Mouse (Mus musculus) CH12.LX (cell line): ENCODE results near the gene Col23a1.

ENCODE experiments used
- BHLHE40 ChIP-seq: IDR thresholded peaks from 2 replicates; pipeline ENCODE4 v1.6.1; 2011; ENCODE audit warnings: mild to moderate bottlenecking, low read depth, low read length, improper control_type of control experiment
- CHD1 ChIP-seq: IDR thresholded peaks from 2 replicates; pipeline ENCODE4 v1.6.1; 2012; ENCODE audit warnings: low read depth, low read length, improper control_type of control experiment, inconsistent platforms
- CTCF ChIP-seq, 2 experiments: IDR thresholded peaks in 1 of 2; conservative IDR thresholded peaks in 1 of 2; 2 replicates each; pipeline ENCODE4 v1.5.1; 2011 to 2012; ENCODE audit warnings: low read depth in 2 of 2, low read length in 2 of 2, improper control_type of control experiment in 1 of 2, inconsistent platforms in 1 of 2, mild to moderate bottlenecking in 1 of 2, moderate library complexity in 1 of 2
- E2F4 ChIP-seq: IDR thresholded peaks from 2 replicates; pipeline ENCODE4 v1.6.1; 2011; ENCODE audit warnings: low read depth, low read length, improper control_type of control experiment; ENCODE audit not compliant: insufficient replicate concordance
- EP300 ChIP-seq: IDR thresholded peaks from 2 replicates; pipeline ENCODE4 v1.6.1; 2011; ENCODE audit warnings: low read length, improper control_type of control experiment
- HCFC1 ChIP-seq: IDR thresholded peaks from 2 replicates; pipeline ENCODE4 v1.6.1; 2012; ENCODE audit warnings: low read depth, mild to moderate bottlenecking, inconsistent platforms, low read length, improper control_type of control experiment
- JUND ChIP-seq: conservative IDR thresholded peaks from 2 replicates; pipeline ENCODE4 v1.6.1; 2011; ENCODE audit warnings: low read depth, low read length, improper control_type of control experiment
- MAX ChIP-seq: IDR thresholded peaks from 2 replicates; pipeline ENCODE4 v1.6.1; 2011; ENCODE audit warnings: low read length, improper control_type of control experiment
- MAZ ChIP-seq: IDR thresholded peaks from 2 replicates; pipeline ENCODE4 v1.6.1; 2012; ENCODE audit warnings: low read depth, mild to moderate bottlenecking, inconsistent platforms, low read length, improper control_type of control experiment, moderate library complexity
- MYC ChIP-seq: IDR thresholded peaks from 2 replicates; pipeline ENCODE4 v1.6.1; 2011; ENCODE audit warnings: low read depth, mild to moderate bottlenecking, improper control_type of control experiment, low read length
- POLR2A ChIP-seq: IDR thresholded peaks from 2 replicates; pipeline ENCODE4 v1.6.1; 2011; ENCODE audit warnings: low read depth, mild to moderate bottlenecking, improper control_type of control experiment, low read length
- USF1 ChIP-seq: IDR thresholded peaks from 2 replicates; pipeline ENCODE4 v1.6.1; 2014; ENCODE audit warnings: low read depth, mild to moderate bottlenecking, inconsistent platforms, low read length, improper control_type of control experiment
- ZC3H11A ChIP-seq: IDR thresholded peaks from 2 replicates; pipeline ENCODE4 v1.6.1; 2012; ENCODE audit warnings: low read depth, mild to moderate bottlenecking, inconsistent platforms, low read length, improper control_type of control experiment
- ZKSCAN1 ChIP-seq: IDR thresholded peaks from 2 replicates; pipeline ENCODE4 v1.6.1; 2012; ENCODE audit warnings: low read depth, inconsistent platforms, low read length, improper control_type of control experiment, borderline replicate concordance

DNA sequence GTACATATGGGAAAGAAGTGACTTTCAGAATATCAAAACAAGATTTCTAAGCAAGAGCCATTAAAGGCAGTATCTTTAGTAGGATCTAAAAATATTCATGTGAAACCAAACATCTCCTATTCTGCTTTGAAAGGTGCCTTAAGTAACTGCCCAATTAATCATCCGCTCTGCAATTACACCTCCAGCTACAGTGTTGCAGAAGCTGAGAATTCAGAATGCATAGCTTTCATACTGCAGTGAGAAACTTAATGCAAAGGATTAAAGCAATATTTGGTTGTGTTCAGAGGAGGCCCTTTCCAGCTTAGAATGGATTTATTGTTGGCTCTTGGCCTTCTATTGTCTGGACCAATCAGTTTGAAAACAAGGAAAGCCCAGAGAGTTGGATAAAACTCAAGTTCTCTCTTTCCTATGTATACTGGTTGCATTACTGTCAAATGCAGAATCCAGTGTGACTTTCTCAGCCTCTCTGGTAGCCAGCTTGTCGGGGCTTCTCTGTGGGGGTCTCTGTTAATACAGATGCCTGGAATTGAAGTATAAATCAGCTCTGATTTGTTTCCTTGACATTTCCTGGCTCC is 4.3 kb downstream of the Col23a1 start:
- TF ChIP-seq USF1 = no peak
- no peak for TF ChIP-seq POLR2A
- no peak for TF ChIP-seq HCFC1
- TF ChIP-seq ZC3H11A = no peak
- TF ChIP-seq MAZ = no peak
- TF ChIP-seq E2F4 = no peak
- no peak for TF ChIP-seq CHD1
- no peak for TF ChIP-seq CTCF (conservative IDR thresholded peaks at IDR 0.05 in 1 of 2, IDR thresholded peaks at IDR 0.05 in 1 of 2; ENCODE audit: low read depth in 2 of 2, low read length in 2 of 2)
- no peak for TF ChIP-seq JUND
- TF ChIP-seq MAX = no peak
- no peak for TF ChIP-seq BHLHE40
- TF ChIP-seq EP300 = no peak
- no peak for TF ChIP-seq ZKSCAN1
- TF ChIP-seq MYC = no peak
